Mouse (Mus musculus): ENCODE results near the gene Apobec4. TPM values are rescaled to one million over a fixed set of nuclear protein-coding genes. Genes with fewer than 3 reads are reported as not detected.

Gene Apobec4
- polyA plus RNA-seq, 1 experiment from 2014 or later = not detected

DNA sequence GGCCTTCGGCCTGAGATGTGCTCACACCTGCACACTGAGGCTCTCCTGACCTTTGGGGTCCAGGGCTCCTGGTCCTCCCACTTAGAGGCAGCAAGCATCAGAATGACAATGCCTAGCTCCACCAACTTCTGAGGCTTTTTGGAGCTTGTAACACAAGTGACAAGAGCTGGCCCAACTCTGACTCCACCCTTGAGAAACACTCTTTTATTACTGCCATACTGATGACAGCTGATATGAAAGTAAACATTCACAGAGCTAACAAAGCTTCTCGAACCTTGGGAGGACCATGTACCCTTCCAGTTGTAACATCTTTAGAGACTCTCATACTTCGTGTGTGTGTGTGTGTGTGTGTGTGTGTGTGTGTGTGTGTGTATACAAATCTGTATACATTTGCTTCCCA, 24.3 kb upstream of the Apobec4 start:
- WGBS = 84% methylated on average over 3 of the region's 3 CpGs
- Histone ChIP-seq H3K9me3 (replicated peaks) (no peaks in the 10 kb centered on the region), H3K36me3 (no peaks in the 10 kb centered on the region), H3K4me3 (no peak overlapping the region), H3K4me1 (peaks cover 12% of the 10 kb centered on the region), H3K27ac (no peak overlapping the region), H3K27me3 (ENCODE audit: low read depth, poor library complexity, severe bottlenecking) (no peaks in the 10 kb centered on the region)
- no peak for DNase-seq (ENCODE audit: low spot score)

DNA sequence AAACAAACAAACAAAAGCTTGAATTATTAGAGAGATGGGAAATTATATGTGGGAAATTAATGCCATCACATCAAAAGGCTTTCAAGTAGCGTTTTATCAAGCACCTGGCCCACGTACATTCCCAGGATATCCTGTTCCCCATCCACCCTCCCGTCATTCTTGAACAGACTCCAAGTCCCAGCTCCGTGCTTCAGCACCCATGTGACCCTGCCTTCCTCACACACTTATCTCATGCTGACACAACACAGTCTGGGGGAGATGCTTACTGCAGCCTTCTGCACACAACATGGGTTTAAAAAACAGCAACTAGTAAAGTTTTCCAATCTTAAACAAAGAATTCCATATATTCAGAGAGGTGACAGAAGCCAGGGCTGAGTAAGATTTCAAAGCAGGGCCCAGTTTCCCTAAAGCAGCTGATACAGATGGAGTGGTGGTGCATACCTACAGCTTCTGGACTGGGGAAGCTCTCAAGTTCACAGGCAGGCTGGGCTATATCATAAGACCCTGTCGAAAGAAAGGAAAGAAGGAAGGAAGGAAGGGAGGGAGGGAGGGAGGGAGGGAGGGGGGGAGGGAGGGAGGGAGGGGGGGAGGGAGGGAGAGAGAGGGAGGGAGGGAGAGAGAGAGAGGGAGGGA, 22.6 kb upstream of the Apobec4 start:
- no peaks in the 10 kb centered on the region for H3K9me3 ChIP-seq (replicated peaks)
- peaks cover 10% of the 10 kb centered on the region for H3K4me1 ChIP-seq
- no peak for DNase-seq (ENCODE audit: low spot score)
- no peaks in the 10 kb centered on the region for H3K27me3 ChIP-seq (ENCODE audit: low read depth, poor library complexity, severe bottlenecking)
- 80% methylated on average over 4 of the region's 5 CpGs for WGBS
- no peak overlapping the region for H3K4me3 ChIP-seq
- no peaks in the 10 kb centered on the region for H3K36me3 ChIP-seq
- H3K27ac ChIP-seq = no peak overlapping the region

DNA sequence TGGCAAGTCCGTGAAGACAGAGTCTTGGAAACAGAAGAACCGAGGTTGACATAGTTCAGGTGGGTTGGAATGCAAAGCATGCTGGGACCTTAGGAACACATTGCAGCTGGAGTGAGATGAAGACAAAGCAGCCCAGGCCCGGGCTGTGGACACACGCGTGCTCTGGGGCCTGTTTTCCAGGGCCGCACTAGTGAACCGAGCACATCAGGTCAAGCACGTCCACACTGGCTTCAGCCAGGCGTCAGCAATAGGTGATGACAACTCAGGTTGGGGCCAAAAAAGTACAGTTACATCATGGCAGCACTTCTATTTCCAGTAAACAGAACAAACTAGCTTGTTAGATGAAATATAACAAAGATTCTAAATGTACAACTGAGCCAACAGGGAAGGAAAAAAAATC, 11.6 kb upstream of the Apobec4 start:
- Histone ChIP-seq H3K27ac (no peak overlapping the region), H3K27me3 (ENCODE audit: low read depth, poor library complexity, severe bottlenecking) (no peaks in the 10 kb centered on the region), H3K36me3 (no peaks in the 10 kb centered on the region), H3K9me3 (replicated peaks) (no peaks in the 10 kb centered on the region), H3K4me1 (peaks cover 14% of the 10 kb centered on the region), H3K4me3 (no peak overlapping the region)
- WGBS = 87% methylated on average over 9 of the region's 9 CpGs
- no peak for DNase-seq (ENCODE audit: low spot score)

DNA sequence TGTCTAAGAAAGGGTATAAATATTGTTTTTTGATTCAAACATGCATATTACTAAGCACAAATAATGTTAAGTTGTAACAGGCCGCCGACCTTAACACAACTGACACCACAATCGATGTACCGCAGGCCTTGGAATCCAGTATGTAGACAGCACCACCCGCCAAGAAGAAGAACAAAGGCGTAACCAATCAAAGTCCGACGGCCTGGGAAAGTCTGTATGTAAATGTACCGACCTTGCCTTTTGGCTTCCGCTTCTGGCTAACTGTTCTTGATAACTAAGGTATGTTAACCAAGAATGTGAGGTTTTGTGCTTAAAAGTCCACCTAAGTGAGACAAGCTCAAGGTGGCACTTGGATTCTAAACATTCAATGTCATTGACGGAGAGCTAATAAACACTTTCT, 11.0 kb upstream of the Apobec4 start:
- no peak overlapping the region for H3K4me3 ChIP-seq
- H3K27ac ChIP-seq = no peak overlapping the region
- H3K4me1 ChIP-seq = peaks cover 14% of the 10 kb centered on the region
- no peaks in the 10 kb centered on the region for H3K9me3 ChIP-seq (replicated peaks)
- no peak for DNase-seq (ENCODE audit: low spot score)
- H3K36me3 ChIP-seq = no peaks in the 10 kb centered on the region
- no peaks in the 10 kb centered on the region for H3K27me3 ChIP-seq (ENCODE audit: low read depth, poor library complexity, severe bottlenecking)
- WGBS = 94% methylated on average over 11 of the region's 11 CpGs

DNA sequence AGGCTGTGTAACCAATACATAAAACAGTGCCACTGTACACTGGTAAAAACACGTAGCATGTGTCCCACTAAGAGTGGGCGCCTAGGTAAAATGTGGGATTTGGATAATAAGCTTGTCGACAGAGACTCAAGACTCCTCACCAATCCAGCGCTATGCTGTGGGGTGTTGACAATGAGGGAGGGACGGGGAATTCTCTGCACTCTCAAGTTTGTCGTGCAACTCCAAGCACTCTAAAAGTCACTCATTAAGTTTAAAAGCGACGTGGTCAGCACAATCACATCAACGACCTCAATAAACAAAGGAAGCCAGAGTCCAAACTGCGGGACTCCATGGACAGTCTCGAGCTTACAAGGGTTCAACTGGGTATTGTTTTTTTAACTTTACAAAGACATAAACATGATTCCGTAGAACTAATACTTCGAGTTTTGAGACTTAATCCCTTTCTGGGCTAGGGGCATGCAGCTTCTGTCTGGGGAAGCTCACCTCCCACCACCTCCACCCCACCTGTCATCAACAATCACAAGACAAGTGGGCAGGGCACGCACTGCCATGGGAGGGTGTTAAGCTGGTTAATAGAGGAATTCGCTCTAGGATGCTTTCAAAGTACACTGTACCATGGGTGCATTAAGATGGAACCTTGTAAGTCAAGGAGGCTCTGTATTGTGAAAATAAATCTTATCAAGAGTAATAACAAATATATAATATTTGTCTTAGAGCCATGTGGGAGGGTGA, 7.1 kb upstream of the Apobec4 start:
- no peaks in the 10 kb centered on the region for H3K27me3 ChIP-seq (ENCODE audit: low read depth, poor library complexity, severe bottlenecking)
- H3K4me1 ChIP-seq = peaks cover 7% of the 10 kb centered on the region
- H3K9me3 ChIP-seq (replicated peaks) = no peaks in the 10 kb centered on the region
- H3K27ac ChIP-seq = no peak overlapping the region
- 70% methylated on average over 15 of the region's 15 CpGs for WGBS
- no peaks in the 10 kb centered on the region for H3K36me3 ChIP-seq
- no peak for DNase-seq (ENCODE audit: low spot score)
- no peak overlapping the region for H3K4me3 ChIP-seq

DNA sequence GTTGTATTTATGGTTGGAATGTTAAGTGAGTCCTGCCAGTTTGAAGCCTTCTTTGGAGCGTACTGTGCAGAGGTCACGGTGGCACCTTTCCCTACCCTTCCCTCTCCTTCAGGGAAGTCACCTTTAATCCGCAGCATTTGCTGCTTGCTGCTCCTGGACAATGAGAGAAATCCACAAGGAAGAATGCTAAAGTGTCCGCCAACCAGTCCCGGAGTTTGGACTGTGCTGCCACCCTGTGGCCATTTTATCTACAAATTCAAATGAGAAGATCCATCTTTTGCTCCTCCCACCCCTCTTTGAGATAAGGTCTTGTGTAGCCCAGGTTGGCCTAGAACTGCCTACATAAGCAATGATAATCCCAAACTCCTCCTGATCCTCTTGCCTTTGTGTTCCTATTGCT, 3.9 kb upstream of the Apobec4 start:
- no peaks in the 10 kb centered on the region for H3K36me3 ChIP-seq
- 0 out of 2 replicates have a peak, but pooled peaks cover 8% of the 10 kb centered on the region for H3K4me1 ChIP-seq
- H3K9me3 ChIP-seq (replicated peaks) = no peaks in the 10 kb centered on the region
- DNase-seq (ENCODE audit: low spot score) = peak; percentile 79
- no peak overlapping the region for H3K27ac ChIP-seq
- H3K27me3 ChIP-seq (ENCODE audit: low read depth, poor library complexity, severe bottlenecking) = no peaks in the 10 kb centered on the region
- no peak overlapping the region for H3K4me3 ChIP-seq
- 16% methylated on average over 5 of the region's 5 CpGs for WGBS

DNA sequence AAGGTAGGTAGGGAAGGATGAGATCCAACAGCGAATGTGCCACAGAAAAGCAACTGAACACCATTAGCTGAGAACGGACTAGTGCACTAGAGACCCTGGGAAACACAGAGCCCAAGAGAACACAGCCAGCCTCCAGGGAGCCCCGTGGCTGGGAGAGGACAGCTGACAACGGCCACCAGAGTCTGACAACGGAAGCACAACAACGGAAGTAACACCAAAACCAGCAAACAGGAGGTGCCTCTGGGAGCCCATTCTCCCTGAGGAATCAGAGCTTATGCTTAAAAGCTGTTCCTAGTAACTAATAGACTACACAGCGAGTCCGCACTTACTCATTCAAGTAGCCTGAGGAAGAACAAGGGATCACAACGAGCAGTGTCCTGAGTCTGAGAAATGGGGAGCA, 1.1 kb upstream of the Apobec4 start:
- Histone ChIP-seq H3K27me3 (ENCODE audit: low read depth, poor library complexity, severe bottlenecking) (no peaks in the 10 kb centered on the region), H3K4me3 (no peak overlapping the region), H3K27ac (no peak overlapping the region), H3K4me1 (0 out of 2 replicates have a peak, but pooled peaks cover 3% of the 10 kb centered on the region), H3K9me3 (replicated peaks) (no peaks in the 10 kb centered on the region), H3K36me3 (no peaks in the 10 kb centered on the region)
- WGBS = 77% methylated on average over 9 of the region's 9 CpGs
- no peak for DNase-seq (ENCODE audit: low spot score)

DNA sequence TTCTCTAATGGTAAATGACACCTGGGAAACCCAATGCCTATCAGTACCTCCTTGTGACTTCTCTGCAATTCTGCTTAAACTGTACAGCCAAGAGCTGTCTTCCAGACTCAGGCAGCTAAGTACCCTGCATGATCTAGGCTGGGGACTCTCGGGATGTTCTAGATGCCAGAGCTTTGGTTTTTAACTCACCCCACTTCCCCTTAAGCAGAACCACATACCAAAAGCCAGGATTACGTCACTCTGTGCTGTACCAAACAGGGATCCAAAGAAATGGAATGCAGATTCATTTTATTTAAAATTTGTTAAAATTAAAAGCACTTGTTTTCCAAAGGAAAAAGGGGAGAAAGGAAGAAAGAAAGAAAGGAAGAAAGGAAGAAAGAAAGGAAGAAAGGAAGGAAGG, 11.4 kb downstream of the Apobec4 start:
- no peak overlapping the region for H3K4me3 ChIP-seq
- H3K27me3 ChIP-seq (ENCODE audit: low read depth, poor library complexity, severe bottlenecking) = peaks cover 15% of the 10 kb centered on the region
- 85% methylated on average over 2 of the region's 2 CpGs for WGBS
- H3K36me3 ChIP-seq = no peaks in the 10 kb centered on the region
- H3K9me3 ChIP-seq (replicated peaks) = no peaks in the 10 kb centered on the region
- H3K4me1 ChIP-seq = peaks cover 9% of the 10 kb centered on the region
- DNase-seq (ENCODE audit: low spot score) = no peak
- no peak overlapping the region for H3K27ac ChIP-seq

GRCm38 (mm10) chr1:152766032-152766772, 15.9 kb downstream of the Apobec4 start, which contains the start of the genes Rgl1 and Arpc5:
TSS of gene Rgl1 (minus strand) at chr1:152766351.
TSS of gene Arpc5 (plus strand) at chr1:152766542.
- Histone ChIP-seq H3K27ac (peak within 1 kb of the TSS; percentile 85), H3K4me3 (peak within 1 kb of the TSS; percentile 70), H3K4me1 (peaks cover 17% of the 10 kb centered on the region), H3K9me3 (replicated peaks) (no peaks in the 10 kb centered on the region), H3K36me3 (peaks cover 23% of the 10 kb centered on the region), H3K27me3 (ENCODE audit: low read depth, poor library complexity, severe bottlenecking) (peaks cover 15% of the 10 kb centered on the region)
- under 1% methylated on average over 83 of the region's 86 CpGs for WGBS
- peak; percentile 99 for DNase-seq (ENCODE audit: low spot score)

DNA sequence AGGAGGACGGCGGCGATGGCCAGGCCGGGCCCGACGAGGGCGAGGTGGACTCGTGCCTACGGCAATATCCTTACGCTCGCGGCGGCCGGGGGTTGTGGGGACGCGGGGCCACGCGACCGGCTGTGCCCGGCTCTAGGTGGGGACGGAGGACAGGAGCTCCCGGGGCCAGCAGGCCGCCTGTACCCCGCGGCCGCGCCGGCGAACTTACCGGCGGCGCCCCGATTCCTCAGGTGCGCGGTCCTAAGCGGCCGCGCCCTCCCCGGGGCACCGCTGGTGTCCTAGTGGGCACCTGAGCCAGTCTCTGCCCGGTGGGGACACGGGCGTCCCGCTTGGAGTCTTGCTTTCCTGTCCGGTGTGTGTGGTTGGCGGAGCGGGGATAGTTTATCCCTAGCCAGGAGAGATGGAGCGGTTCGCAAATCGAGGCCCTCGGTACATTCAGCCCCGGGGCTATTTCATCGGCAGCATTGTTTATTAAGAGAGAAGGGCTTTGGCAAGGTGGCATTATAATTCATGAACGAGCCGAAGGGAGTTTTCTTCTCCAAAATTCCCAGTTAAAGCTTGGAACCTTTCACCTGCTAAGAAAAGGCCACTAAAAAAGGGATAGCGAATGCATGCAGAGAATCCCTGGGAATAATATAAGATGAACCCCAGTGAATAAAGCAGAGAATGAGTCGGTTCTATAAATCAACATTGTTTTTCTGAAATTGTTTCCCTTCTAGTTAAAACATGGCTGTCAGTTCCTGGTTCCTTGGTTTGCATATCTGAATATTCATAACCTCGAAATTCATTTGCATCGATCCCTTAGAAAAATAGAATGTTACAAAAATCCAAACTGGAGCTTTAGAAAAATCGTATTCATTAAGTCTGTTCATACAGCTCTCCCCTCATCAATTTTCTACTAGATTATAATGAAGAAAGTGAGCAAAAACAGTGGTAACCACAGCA, 16.7 kb downstream of the Apobec4 start:
- H3K4me1 ChIP-seq = peaks cover 17% of the 10 kb centered on the region
- H3K36me3 ChIP-seq = peaks cover 32% of the 10 kb centered on the region
- WGBS = 2% methylated on average over 60 of the region's 60 CpGs
- DNase-seq (ENCODE audit: low spot score) = no peak
- peak overlapping the region; percentile 70 for H3K4me3 ChIP-seq
- H3K27ac ChIP-seq = peak overlapping the region; percentile 85
- peaks cover 15% of the 10 kb centered on the region for H3K27me3 ChIP-seq (ENCODE audit: low read depth, poor library complexity, severe bottlenecking)
- no peaks in the 10 kb centered on the region for H3K9me3 ChIP-seq (replicated peaks)

GRCm38 (mm10) chr1:152767749-152768488, 17.6 kb downstream of the Apobec4 start:
- no peaks in the 10 kb centered on the region for H3K9me3 ChIP-seq (replicated peaks)
- peaks cover 15% of the 10 kb centered on the region for H3K27me3 ChIP-seq (ENCODE audit: low read depth, poor library complexity, severe bottlenecking)
- peaks cover 17% of the 10 kb centered on the region for H3K4me1 ChIP-seq
- no peak overlapping the region for H3K27ac ChIP-seq
- H3K36me3 ChIP-seq = peaks cover 40% of the 10 kb centered on the region
- peak; percentile 86 for DNase-seq (ENCODE audit: low spot score)
- WGBS = 10% methylated on average over 5 of the region's 5 CpGs
- H3K4me3 ChIP-seq = peak overlapping the region; percentile 70

- Histone ChIP-seq H3K36me3 (peaks cover 71% of the 10 kb centered on the region), H3K4me3 (no peak overlapping the region), H3K4me1 (peaks cover 8% of the 10 kb centered on the region), H3K9me3 (replicated peaks) (no peaks in the 10 kb centered on the region), H3K27me3 (ENCODE audit: low read depth, poor library complexity, severe bottlenecking) (no peaks in the 10 kb centered on the region), H3K27ac (no peak overlapping the region)
- DNase-seq (ENCODE audit: low spot score) = no peak
- 88% methylated on average over 9 of the region's 9 CpGs for WGBS
These were observed 20.7 kb downstream of the Apobec4 start for GRCm38 (mm10) chr1:152771016-152771415.
